Mouse (Mus musculus): ENCODE data around the gene Aldh5a1.

Aldh5a1 gene

GRCm38 (mm10) chr13:24930591-24930990, 6.9 kb downstream of the Aldh5a1 start:
- no peak for DNase-seq

GRCm38 (mm10) chr13:24923991-24924390, 13.5 kb downstream of the Aldh5a1 start:
- DNase-seq = no peak

- no peak for DNase-seq
These were observed 16.2 kb downstream of the Aldh5a1 start for GRCm38 (mm10) chr13:24921281-24921680.

GRCm38 (mm10) chr13:24920333-24920977, 17.0 kb downstream of the Aldh5a1 start:
- peak; percentile 84 for DNase-seq

GRCm38 (mm10) chr13:24915831-24916230, 21.6 kb downstream of the Aldh5a1 start:
- no peak for DNase-seq

- DNase-seq = no peak
These were observed 22.5 kb downstream of the Aldh5a1 start for GRCm38 (mm10) chr13:24914915-24915314.

GRCm38 (mm10) chr13:24913576-24913975, 23.9 kb downstream of the Aldh5a1 start:
- no peak for DNase-seq

- DNase-seq = no peak
These were observed 28.3 kb downstream of the Aldh5a1 start for GRCm38 (mm10) chr13:24909112-24909511.

GRCm38 (mm10) chr13:24906831-24907570, 30.5 kb downstream of the Aldh5a1 start:
- DNase-seq = no peak

- DNase-seq = no peak
These were observed 32.0 kb downstream of the Aldh5a1 start for GRCm38 (mm10) chr13:24905422-24905821.

GRCm38 (mm10) chr13:24903412-24903811, 34.0 kb downstream of the Aldh5a1 start:
- no peak for DNase-seq

GRCm38 (mm10) chr13:24901916-24902315, 35.5 kb downstream of the Aldh5a1 start:
- no peak for DNase-seq

- DNase-seq = no peak
These were observed 43.6 kb downstream of the Aldh5a1 start for GRCm38 (mm10) chr13:24893880-24894279.

- DNase-seq = no peak
These were observed 44.9 kb downstream of the Aldh5a1 start for GRCm38 (mm10) chr13:24892516-24892915.

- no peak for DNase-seq
These were observed 47.9 kb downstream of the Aldh5a1 start for GRCm38 (mm10) chr13:24889554-24889953.

- DNase-seq = no peak
These were observed 55.0 kb downstream of the Aldh5a1 start for GRCm38 (mm10) chr13:24882411-24882810.

GRCm38 (mm10) chr13:24880704-24881103, 56.8 kb downstream of the Aldh5a1 start:
- DNase-seq = no peak

- no peak for DNase-seq
These were observed 57.3 kb downstream of the Aldh5a1 start for GRCm38 (mm10) chr13:24880208-24880607.

GRCm38 (mm10) chr13:24879359-24880040, 58.0 kb downstream of the Aldh5a1 start:
- DNase-seq = no peak

GRCm38 (mm10) chr13:24868233-24868632, 69.2 kb downstream of the Aldh5a1 start:
- no peak for DNase-seq

- no peak for DNase-seq
These were observed 69.7 kb downstream of the Aldh5a1 start for GRCm38 (mm10) chr13:24867789-24868188.

GRCm38 (mm10) chr13:24866430-24867402, 70.7 kb downstream of the Aldh5a1 start:
- DNase-seq = no peak

- DNase-seq = peak; percentile 48
These were observed 74.9 kb downstream of the Aldh5a1 start for GRCm38 (mm10) chr13:24862520-24862919.

Data from embryo, embryonic 11 days (tissue).